Mouse (Mus musculus): ENCODE measurements at regions not wholly inside any gene's neighbourhood (a gene's known extent, or its start where the extent isn't known, plus 50 kb on each side); places are given as distances from the start of the nearest gene placed in this dataset. TPM values are rescaled to one million over a fixed set of nuclear protein-coding genes. Genes with fewer than 3 reads are reported as not detected.

Small RNA genes lying in the stretch of these regions (microRNA-seq; reads per million reads assigned to microRNA genes)
- gene Gm24462: not detected

All from forebrain, embryonic 16.5 days (tissue).